Mouse (Mus musculus): ENCODE results near the gene Klhl33. TPM values are rescaled to one million over a fixed set of nuclear protein-coding genes. Genes with fewer than 3 reads are reported as not detected.

The Klhl33 gene
- polyA plus RNA-seq, 1 experiment: 4.9 TPM

GRCm38 (mm10) chr14:50871284-50871683, 26.0 kb downstream of the Klhl33 start:
- peaks cover 16% of the 10 kb centered on the region for H3K36me3 ChIP-seq (ENCODE audit: control insufficient read depth, insufficient read depth)
- H3K27me3 ChIP-seq (ENCODE audit: control insufficient read depth, insufficient read depth, insufficient read length): no peaks in the 10 kb centered on the region
- H3K79me2 ChIP-seq (ENCODE audit: control insufficient read depth, insufficient read depth): peaks cover 7% of the 10 kb centered on the region
- H3ac ChIP-seq (ENCODE audit: control insufficient read depth, insufficient read length): no peak overlapping the region
- TF ChIP-seq MAX (IDR thresholded peaks at IDR 0.05; ENCODE audit: low read depth) (no peak), E2F4 (IDR thresholded peaks at IDR 0.05; ENCODE audit: insufficient read depth) (no peak), MYOG (IDR thresholded peaks at IDR 0.05; ENCODE audit: control insufficient read depth in 1 of 3, insufficient read depth in 1 of 3, insufficient read length in 2 of 3, low read depth in 2 of 3) (no peak), USF1 (IDR thresholded peaks at IDR 0.05; ENCODE audit: low read depth) (no peak), POLR2AphosphoS2 (IDR thresholded peaks at IDR 0.05; ENCODE audit: insufficient read length, low read depth) (no peak), TCF12 (IDR thresholded peaks at IDR 0.05; ENCODE audit: insufficient read depth, poor library complexity, severe bottlenecking) (no peak), POLR2A (IDR thresholded peaks at IDR 0.05; ENCODE audit: insufficient read length, low read depth) (no peak), MYOD1 (IDR thresholded peaks at IDR 0.05; ENCODE audit: control insufficient read depth in 1 of 3, insufficient read length in 2 of 3, low read depth in 2 of 3) (no peak), TCF3 (IDR thresholded peaks at IDR 0.05; ENCODE audit: insufficient read length, low read depth) (no peak)
- peak overlapping the region; percentile 92 for H3K4me2 ChIP-seq (ENCODE audit: low read depth)
- peak overlapping the region; percentile 74 for H3K4me3 ChIP-seq

GRCm38 (mm10) chr14:50870805-50871143, 26.5 kb downstream of the Klhl33 start:
- H3K36me3 ChIP-seq (ENCODE audit: control insufficient read depth, insufficient read depth): peaks cover 17% of the 10 kb centered on the region
- TF ChIP-seq E2F4 (IDR thresholded peaks at IDR 0.05; ENCODE audit: insufficient read depth) (no peak), MYOG (IDR thresholded peaks at IDR 0.05; ENCODE audit: control insufficient read depth in 1 of 3, insufficient read depth in 1 of 3, insufficient read length in 2 of 3, low read depth in 2 of 3) (no peak), TCF3 (IDR thresholded peaks at IDR 0.05; ENCODE audit: insufficient read length, low read depth) (no peak), CEBPB (IDR thresholded peaks at IDR 0.05; ENCODE audit: insufficient read depth, poor library complexity, severe bottlenecking) (no peak), MAX (IDR thresholded peaks at IDR 0.05; ENCODE audit: low read depth) (no peak), REST (IDR thresholded peaks at IDR 0.05; ENCODE audit: insufficient read depth, insufficient read length) (no peak)
- H3K4me3 ChIP-seq: peak overlapping the region; percentile 74
- peak overlapping the region; percentile 90 for H3ac ChIP-seq (ENCODE audit: control insufficient read depth, insufficient read length)
- H3K4me2 ChIP-seq (ENCODE audit: low read depth): peak overlapping the region; percentile 92
- no peaks in the 10 kb centered on the region for H3K27me3 ChIP-seq (ENCODE audit: control insufficient read depth, insufficient read depth, insufficient read length)
- H3K79me2 ChIP-seq (ENCODE audit: control insufficient read depth, insufficient read depth): peaks cover 7% of the 10 kb centered on the region

- Histone ChIP-seq H3K27me3 (ENCODE audit: control insufficient read depth, insufficient read depth, insufficient read length) (no peaks in the 10 kb centered on the region), H3ac (ENCODE audit: control insufficient read depth, insufficient read length) (peak within 1 kb of the TSS; percentile 90)
Observed at GRCm38 (mm10) chr14:50869889-50870804, 27.2 kb downstream of the Klhl33 start, which contains the start of gene Tep1. Gene Tep1 (minus strand): TSS chr14:50870560.

GRCm38 (mm10) chr14:50868656-50869055, 28.7 kb downstream of the Klhl33 start:
- peaks cover 7% of the 10 kb centered on the region for H3K79me2 ChIP-seq (ENCODE audit: control insufficient read depth, insufficient read depth)
- no peaks in the 10 kb centered on the region for H3K27me3 ChIP-seq (ENCODE audit: control insufficient read depth, insufficient read depth, insufficient read length)
- peaks cover 22% of the 10 kb centered on the region for H3K36me3 ChIP-seq (ENCODE audit: control insufficient read depth, insufficient read depth)
- no peak for TF ChIP-seq TCF12 (IDR thresholded peaks at IDR 0.05; ENCODE audit: insufficient read depth, poor library complexity, severe bottlenecking)
- TF ChIP-seq MAX (IDR thresholded peaks at IDR 0.05; ENCODE audit: low read depth): no peak
- no peak for TF ChIP-seq TCF3 (IDR thresholded peaks at IDR 0.05; ENCODE audit: insufficient read length, low read depth)
- TF ChIP-seq MYOG (IDR thresholded peaks at IDR 0.05; ENCODE audit: control insufficient read depth in 1 of 3, insufficient read depth in 1 of 3, insufficient read length in 2 of 3, low read depth in 2 of 3): no peak
- TF ChIP-seq SRF (IDR thresholded peaks at IDR 0.05; ENCODE audit: control insufficient read depth, insufficient read length, low read depth): no peak
- no peak for TF ChIP-seq POLR2AphosphoS2 (IDR thresholded peaks at IDR 0.05; ENCODE audit: insufficient read length, low read depth)
- TF ChIP-seq USF1 (IDR thresholded peaks at IDR 0.05; ENCODE audit: low read depth): no peak
- no peak for TF ChIP-seq CEBPB (IDR thresholded peaks at IDR 0.05; ENCODE audit: insufficient read depth, poor library complexity, severe bottlenecking)
- no peak for TF ChIP-seq POLR2A (IDR thresholded peaks at IDR 0.05; ENCODE audit: insufficient read length, low read depth)
- no peak for TF ChIP-seq MYOD1 (IDR thresholded peaks at IDR 0.05; ENCODE audit: control insufficient read depth in 1 of 3, insufficient read length in 2 of 3, low read depth in 2 of 3)
- no peak for TF ChIP-seq REST (IDR thresholded peaks at IDR 0.05; ENCODE audit: insufficient read depth, insufficient read length)
- TF ChIP-seq E2F4 (IDR thresholded peaks at IDR 0.05; ENCODE audit: insufficient read depth): no peak
- H3K4me2 ChIP-seq (ENCODE audit: low read depth): no peak overlapping the region
- no peak overlapping the region for H3ac ChIP-seq (ENCODE audit: control insufficient read depth, insufficient read length)
- H3K4me3 ChIP-seq: no peak overlapping the region

More at GRCm38 (mm10) chr14:50869889-50870804, 27.2 kb downstream of the Klhl33 start, which contains the start of gene Tep1:
- peak within 1 kb of the TSS; percentile 74 for H3K4me3 ChIP-seq
- peaks cover 17% of the 10 kb centered on the region for H3K36me3 ChIP-seq (ENCODE audit: control insufficient read depth, insufficient read depth)
- TF ChIP-seq E2F4 (IDR thresholded peaks at IDR 0.05; ENCODE audit: insufficient read depth) (no peak), POLR2AphosphoS2 (IDR thresholded peaks at IDR 0.05; ENCODE audit: insufficient read length, low read depth) (peak; percentile 60), POLR2A (IDR thresholded peaks at IDR 0.05; ENCODE audit: insufficient read length, low read depth) (peak; percentile 67), TCF3 (IDR thresholded peaks at IDR 0.05; ENCODE audit: insufficient read length, low read depth) (no peak), MAX (IDR thresholded peaks at IDR 0.05; ENCODE audit: low read depth) (no peak), REST (IDR thresholded peaks at IDR 0.05; ENCODE audit: insufficient read depth, insufficient read length) (no peak), MYOD1 (IDR thresholded peaks at IDR 0.05; ENCODE audit: control insufficient read depth in 1 of 3, insufficient read length in 2 of 3, low read depth in 2 of 3) (no peak), USF1 (IDR thresholded peaks at IDR 0.05; ENCODE audit: low read depth) (no peak), MYOG (IDR thresholded peaks at IDR 0.05; ENCODE audit: control insufficient read depth in 1 of 3, insufficient read depth in 1 of 3, insufficient read length in 2 of 3, low read depth in 2 of 3) (peak in 1 of 3 experiments; percentile 30)
- peaks cover 7% of the 10 kb centered on the region for H3K79me2 ChIP-seq (ENCODE audit: control insufficient read depth, insufficient read depth)
- H3K4me2 ChIP-seq (ENCODE audit: low read depth): peak within 1 kb of the TSS; percentile 95
